Mouse (Mus musculus): Measurements from ENCODE around the gene Espn.

The Espn gene

GRCm38 (mm10) chr4:152127884-152128283 lies 24.3 kb downstream of the Espn start:
- in situ Hi-C loops (cut with MseI, MboI): no loop called here

DNA sequence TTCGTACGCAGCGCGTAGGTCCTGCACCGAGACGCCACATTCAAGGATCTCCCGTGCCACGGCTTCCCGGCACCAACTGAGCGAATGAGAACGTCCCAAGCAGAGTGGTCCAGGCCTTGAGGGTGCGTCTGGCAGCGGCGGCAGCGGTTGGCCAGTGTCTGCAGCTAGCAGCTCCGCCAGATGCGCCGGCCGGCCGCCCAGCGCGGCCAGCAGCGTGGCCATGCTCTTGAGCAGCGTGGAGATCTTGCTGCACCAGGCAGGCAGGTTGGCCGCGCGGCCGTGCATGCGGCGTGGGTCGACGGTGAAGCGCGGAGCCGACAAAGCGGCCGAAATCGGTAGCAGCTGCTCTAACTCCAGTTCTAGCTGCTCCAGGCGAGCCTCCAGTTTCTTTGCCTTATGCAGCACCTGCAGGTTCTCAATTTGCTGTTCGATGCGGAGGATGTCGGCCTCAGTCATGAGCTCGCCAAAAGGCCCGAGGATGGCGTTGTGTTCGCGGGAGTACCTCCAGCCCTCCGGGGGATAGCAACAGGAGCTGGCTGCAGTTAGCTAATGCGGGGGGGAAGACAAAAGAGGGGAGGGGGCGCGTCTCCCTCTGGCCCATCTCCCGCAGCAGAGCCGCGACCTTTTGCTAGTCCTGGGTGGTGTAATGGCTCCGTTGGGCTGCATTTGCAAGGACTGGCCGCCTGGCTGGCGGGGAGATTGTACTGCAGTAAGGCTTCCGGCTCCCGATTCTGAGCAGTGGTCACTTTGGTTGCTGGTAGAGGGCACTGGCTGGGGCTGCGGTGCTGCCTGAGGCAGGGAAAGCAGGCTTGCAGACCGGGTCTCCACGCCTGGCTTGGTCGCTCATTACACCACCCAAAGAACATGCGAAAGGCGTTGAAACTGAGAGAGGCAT lies 25.9 kb downstream of the Espn start:
- in situ Hi-C loops (cut with MseI, MboI): no loop called here

GRCm38 (mm10) chr4:152125161-152126025 lies 26.8 kb downstream of the Espn start:
- in situ Hi-C loops (cut with MseI, MboI): no loop called here

- in situ Hi-C loops (cut with MseI, MboI): no loop called here
These were observed 27.7 kb downstream of the Espn start for GRCm38 (mm10) chr4:152124361-152124961.

- in situ Hi-C loops (cut with MseI, MboI): no loop called here
These were observed 31.0 kb downstream of the Espn start for GRCm38 (mm10) chr4:152121183-152121505.

GRCm38 (mm10) chr4:152120311-152121182 lies 31.6 kb downstream of the Espn start:
- in situ Hi-C loops (cut with MseI, MboI): no loop called here

GRCm38 (mm10) chr4:152119396-152120292 lies 32.5 kb downstream of the Espn start:
- in situ Hi-C loops (cut with MseI, MboI): no loop called here

GRCm38 (mm10) chr4:152117538-152117937 lies 34.6 kb downstream of the Espn start:
- in situ Hi-C loops (cut with MseI, MboI): no loop called here

GRCm38 (mm10) chr4:152115921-152116612 lies 36.1 kb downstream of the Espn start, which contains the start of gene Tnfrsf25:
Gene Tnfrsf25, plus strand, starts transcription at chr4:152115934.
- in situ Hi-C loops (cut with MseI, MboI): no loop called here

- in situ Hi-C loops (cut with MseI, MboI): no loop called here
These were observed 38.1 kb downstream of the Espn start for GRCm38 (mm10) chr4:152114080-152114479.

GRCm38 (mm10) chr4:152112329-152112728 lies 39.8 kb downstream of the Espn start:
- in situ Hi-C loops (cut with MseI, MboI): no loop called here

DNA sequence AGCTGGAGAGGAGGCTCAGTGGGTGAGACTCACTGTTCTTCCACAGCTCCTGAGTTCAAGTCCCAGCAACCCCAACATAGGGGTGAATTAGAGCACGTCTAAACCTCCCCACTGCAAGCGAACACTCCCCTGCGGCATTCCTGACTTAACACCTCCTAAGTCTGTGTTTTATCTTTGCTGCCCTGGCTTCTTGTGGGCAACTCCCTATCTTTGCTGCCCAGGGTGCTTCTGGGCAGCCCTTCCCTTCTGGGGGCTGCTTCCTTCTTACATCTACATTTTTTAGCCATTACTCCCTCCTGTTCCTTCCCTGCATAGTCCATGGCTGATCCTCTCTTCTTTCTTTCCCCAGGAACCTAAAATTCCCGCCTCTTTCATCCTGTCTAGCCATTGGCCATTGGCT lies 41.5 kb downstream of the Espn start:
- in situ Hi-C loops (cut with MseI, MboI): no loop called here

- in situ Hi-C loops (cut with MseI, MboI): no loop called here
These were observed 42.7 kb downstream of the Espn start for GRCm38 (mm10) chr4:152109509-152109908.

DNA sequence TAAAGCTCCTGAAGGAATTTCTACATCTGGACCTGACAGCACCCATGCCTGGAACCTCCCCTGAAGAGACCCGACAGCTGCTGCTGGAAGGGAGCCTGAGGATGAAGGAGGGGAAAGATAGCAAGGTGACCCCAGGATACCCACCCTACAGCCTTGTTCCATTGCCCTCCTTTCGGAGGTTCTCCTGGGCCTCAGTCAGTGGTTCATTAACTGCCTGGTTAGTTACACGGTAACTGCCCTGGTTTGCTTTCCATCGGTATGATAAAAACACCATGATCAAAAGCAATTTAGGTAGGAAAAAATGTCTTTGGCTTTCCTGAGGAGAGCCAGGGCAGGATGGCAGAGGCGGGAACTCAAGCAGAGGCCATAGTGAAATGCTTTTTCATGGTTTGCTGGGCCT lies 43.5 kb downstream of the Espn start:
- in situ Hi-C loops (cut with MseI, MboI): no loop called here

DNA sequence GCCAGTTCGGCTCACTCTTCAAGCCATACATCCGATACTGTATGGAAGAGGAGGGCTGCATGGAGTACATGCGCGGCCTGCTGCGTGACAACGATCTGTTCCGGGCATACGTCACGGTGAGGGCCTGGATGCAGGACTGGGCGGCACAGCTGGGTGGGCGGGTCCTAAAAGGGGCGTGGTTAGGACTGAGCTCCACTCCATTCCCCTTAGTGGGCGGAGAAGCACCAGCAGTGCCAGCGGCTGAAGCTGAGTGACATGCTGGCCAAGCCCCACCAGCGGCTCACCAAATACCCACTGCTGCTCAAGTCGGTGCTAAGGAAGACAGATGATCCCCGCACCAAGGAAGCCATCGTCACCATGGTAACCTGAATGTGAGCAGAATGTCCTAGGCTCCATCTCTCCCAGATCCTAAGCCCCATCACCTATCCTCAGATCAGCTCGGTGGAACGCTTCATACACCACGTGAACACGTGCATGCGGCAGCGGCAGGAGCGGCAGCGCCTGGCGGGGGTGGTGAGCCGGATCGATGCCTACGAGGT lies 44.1 kb downstream of the Espn start:
- in situ Hi-C loops (cut with MseI, MboI): no loop called here

DNA sequence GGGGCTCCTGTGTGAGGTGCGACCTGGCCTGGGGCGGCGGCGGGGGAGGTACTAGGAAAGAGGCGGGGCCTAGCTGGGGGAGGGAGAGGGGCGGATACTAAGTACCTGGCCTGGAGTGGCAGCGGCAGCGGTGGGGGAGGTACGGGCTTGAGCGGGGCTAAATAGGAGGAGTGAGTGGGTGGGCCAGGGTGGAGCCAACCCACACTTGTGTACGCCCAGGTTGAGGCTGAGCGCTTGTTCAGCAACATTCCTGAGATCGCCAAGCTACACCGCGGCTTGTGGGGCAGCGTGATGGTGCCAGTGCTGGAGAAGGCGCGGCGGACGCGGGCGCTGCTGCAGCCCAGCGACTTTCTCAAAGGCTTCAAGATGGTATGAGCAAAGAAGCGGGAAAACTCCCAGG lies 44.7 kb downstream of the Espn start:
- in situ Hi-C loops (cut with MseI, MboI): no loop called here

GRCm38 (mm10) chr4:152106746-152107145 lies 45.4 kb downstream of the Espn start:
- in situ Hi-C loops (cut with MseI, MboI): no loop called here

DNA sequence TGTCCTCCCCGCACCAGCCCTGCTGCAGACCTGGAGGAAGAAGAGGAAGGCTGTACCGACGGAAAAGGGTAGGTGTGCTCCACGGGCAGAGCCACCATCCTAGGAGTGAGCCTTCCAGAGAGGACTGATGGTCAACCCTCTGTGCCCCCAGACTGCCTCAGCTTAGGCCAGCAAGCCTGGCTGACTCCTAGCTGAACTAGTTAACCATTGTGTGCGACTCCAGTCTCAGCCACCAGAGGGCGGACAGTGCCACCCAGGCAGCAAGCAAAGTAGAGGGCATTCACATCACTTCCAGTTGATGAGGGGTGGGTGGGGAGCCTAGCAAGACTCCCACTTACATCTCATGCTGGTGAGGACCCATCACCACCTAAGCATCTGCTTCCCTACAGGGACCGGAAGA lies 49.1 kb downstream of the Espn start:
- in situ Hi-C loops (cut with MseI, MboI): no loop called here

DNA sequence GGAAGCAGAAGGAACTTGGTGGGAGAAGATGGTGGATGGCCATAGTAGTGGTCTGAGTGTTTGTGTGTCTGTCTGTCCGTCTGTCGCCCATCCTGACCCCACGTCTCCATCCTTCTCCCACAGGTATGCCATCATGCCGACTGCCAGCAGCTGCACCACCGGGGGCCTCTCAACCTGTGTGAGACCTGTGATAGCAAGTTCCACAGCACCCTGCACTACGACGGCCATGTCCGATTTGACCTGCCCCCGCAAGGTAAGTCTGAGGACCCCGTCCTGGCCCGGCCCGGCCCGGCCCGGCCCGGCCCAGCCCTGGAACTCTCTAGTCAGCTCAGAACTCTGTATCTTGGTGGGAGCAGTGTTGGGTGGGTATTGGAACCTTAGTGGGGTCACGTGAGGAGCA lies 50.2 kb downstream of the Espn start:
- in situ Hi-C loops (cut with MseI, MboI): no loop called here
